Mouse (Mus musculus): ENCODE results near the gene Wdr18.

Wdr18 gene

GRCm38 (mm10) chr10:79976722-79977107, 16.8 kb downstream of the Wdr18 start:
- DNase-seq (ENCODE audit: extremely low spot score, low spot score): no peak

DNA sequence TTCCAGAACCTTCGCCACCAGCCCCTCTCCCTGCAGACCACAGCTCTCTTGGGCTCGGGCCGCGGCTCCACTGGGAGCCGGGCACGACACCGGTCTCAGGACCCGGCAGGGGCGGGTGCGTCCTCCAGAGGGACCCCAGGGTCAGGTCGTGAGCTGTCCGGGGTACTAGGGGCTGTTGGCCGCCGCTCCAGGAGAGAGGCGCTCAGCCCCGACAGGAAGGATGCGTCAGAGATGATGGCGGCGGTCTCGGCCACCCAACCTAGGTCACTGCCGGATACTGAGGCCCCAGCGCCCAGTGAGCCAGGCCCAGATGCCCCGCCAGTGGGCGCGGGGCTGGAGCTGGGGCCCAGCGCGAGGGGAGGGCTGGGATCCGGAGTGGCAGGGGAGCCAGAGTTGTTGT, 17.4 kb downstream of the Wdr18 start:
- DNase-seq (ENCODE audit: extremely low spot score, low spot score): no peak

GRCm38 (mm10) chr10:79978061-79978460, 18.1 kb downstream of the Wdr18 start:
- no peak for DNase-seq (ENCODE audit: extremely low spot score, low spot score)

GRCm38 (mm10) chr10:79979401-79980155, 19.6 kb downstream of the Wdr18 start:
- DNase-seq (ENCODE audit: extremely low spot score, low spot score): no peak

DNA sequence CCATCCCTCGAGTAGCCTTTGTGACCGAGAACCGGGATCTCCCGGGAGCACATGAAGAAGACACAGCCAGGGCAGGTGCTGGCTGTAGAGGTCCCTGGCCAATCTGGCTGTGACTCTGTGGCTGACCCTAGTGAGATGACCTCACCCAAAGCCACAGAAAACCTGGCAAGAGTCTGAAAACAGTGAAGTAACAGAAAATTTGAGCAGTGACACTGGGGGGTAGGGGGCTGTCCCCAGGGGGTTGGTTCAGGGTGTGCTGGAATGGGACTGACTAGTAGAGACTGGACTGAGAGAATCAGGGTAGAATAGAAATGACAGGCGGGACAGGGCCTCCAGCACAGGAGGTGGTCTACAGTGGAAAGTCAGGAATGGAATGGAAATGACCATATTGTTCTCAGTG, 23.3 kb downstream of the Wdr18 start:
- no peak for DNase-seq (ENCODE audit: extremely low spot score, low spot score)

- peak; percentile 68 for DNase-seq (ENCODE audit: extremely low spot score, low spot score)
These were observed 23.7 kb downstream of the Wdr18 start for GRCm38 (mm10) chr10:79983670-79984069.

GRCm38 (mm10) chr10:79984195-79984816, 24.4 kb downstream of the Wdr18 start, which contains the start of gene Tmem259:
Gene Tmem259 (minus strand): TSS chr10:79984330.
- peak; percentile 83 for DNase-seq (ENCODE audit: extremely low spot score, low spot score)

GRCm38 (mm10) chr10:79984871-79985270, 24.9 kb downstream of the Wdr18 start:
- peak; percentile 92 for DNase-seq (ENCODE audit: extremely low spot score, low spot score)

DNA sequence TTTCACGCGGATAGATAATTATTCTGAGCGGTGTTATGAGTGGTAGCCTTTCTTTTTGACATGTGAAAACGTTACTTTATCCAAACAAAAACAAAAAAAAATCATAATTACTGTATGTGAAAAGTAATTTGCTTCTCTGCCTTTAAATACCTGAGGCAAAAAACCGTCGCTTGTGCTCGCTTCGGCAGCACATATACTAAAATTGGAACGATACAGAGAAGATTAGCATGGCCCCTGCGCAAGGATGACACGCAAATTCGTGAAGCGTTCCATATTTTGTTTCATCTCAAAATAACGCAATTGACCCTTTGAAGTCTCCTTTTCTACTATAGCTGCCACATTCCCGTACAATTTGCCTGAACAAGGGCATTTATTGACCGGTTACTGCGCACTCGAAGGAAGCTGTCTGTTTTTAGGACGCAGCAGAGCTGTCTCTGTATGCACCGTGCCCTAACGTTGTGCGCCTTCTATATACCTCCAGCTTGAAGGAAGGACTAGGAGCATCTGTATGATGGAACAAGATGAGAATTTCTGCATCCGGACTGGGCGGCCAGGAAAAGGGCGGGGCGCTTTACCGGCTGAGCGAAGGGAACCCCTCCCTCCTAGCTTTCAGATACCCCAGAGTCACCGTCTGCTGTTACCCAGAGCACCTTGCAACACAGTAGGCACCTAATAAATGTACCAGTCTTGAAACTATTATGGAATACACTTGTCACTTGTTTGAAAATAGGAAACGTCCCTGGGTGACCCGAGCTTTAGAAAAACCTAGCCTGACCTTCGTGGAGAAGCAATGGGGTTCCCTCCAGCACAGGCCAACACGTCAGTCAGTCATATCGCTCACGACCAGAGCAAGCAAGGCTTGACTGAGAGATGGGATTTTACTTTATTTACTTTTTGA, 25.6 kb downstream of the Wdr18 start:
- peak; percentile 65 for DNase-seq (ENCODE audit: extremely low spot score, low spot score)

DNA sequence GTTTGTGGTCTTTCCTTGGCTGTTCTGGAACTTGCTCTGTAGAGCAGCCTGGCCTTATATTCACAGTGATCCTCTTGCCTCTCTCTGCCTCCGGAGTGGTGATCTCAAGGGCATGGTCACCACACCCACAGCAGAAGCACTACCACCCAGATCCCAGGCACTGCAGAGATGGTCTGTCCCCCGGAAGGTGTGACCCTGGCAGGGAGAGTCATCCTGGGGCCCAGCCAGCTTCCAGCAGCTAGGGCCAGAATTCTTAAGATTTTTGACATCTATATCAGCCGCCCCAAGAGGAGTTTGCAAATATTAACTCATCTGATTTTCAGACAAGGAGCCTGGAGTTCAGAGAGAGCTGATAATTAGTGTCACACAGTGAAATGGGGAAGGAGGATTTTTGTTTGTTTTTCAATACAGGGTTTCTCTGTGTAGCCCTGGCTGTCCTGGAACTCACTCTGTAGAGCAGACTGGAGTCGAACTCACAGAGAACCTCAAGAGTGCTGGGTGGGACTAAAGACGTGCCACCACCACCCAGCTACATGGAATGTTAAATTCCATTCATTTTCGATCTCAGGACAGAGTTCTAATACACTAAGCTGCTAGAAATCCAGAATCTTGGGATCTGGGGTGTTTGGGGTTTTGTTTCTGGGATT, 26.4 kb downstream of the Wdr18 start:
- no peak for DNase-seq (ENCODE audit: extremely low spot score, low spot score)

GRCm38 (mm10) chr10:79986963-79987362, 27.0 kb downstream of the Wdr18 start:
- DNase-seq (ENCODE audit: extremely low spot score, low spot score): peak; percentile 89

- peak; percentile 44 for DNase-seq (ENCODE audit: extremely low spot score, low spot score)
These were observed 28.0 kb downstream of the Wdr18 start for GRCm38 (mm10) chr10:79987771-79988505.

GRCm38 (mm10) chr10:79988506-79989271, 28.7 kb downstream of the Wdr18 start, which contains the start of gene Cnn2:
Gene Cnn2 (plus strand): TSS chr10:79988584.
- DNase-seq (ENCODE audit: extremely low spot score, low spot score): peak; percentile 73

DNA sequence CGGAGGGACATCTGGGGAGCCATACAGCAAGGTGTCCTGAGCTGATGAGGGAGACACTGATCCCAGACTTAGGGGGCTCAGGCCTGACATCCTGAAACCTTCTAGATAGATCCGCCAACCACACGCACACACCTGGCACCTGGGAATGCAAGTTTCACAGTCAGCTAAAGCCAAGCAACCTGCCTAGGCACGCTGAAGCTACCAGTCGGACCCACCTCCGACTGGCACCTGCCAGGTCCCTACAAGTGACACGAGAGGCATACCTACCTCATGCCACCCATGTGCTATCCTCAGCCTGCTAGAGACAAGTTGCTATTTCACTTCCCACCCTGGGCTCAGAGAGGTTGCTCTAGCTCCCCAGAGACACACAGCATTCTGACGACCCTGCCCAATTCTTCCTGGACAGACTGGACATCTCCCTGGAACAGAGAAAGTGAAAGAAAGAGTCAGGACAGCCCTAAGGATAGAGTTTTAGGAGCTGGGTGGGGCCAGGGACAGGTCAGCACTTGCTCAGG, 29.4 kb downstream of the Wdr18 start:
- DNase-seq (ENCODE audit: extremely low spot score, low spot score): no peak

DNA sequence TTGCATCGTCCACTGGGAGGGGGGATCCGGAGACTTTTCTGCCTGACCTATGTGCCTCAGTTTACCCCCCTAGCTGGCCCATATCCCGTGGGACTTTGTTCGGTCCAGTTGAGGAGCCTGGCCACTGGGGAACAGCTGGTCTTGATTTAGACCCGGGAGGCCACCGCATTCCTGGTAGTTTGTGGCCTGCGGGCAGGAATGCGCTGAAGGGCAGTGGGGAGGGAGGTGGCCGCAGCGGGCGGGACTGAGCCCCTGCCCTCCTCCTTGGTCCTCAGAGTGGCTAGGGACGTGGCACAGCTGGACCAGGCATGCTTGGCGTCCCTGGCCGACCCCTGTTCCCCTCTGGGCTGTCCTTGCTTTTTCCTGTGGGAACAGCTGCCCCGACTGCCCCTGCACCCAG, 29.9 kb downstream of the Wdr18 start:
- peak; percentile 58 for DNase-seq (ENCODE audit: extremely low spot score, low spot score)

GRCm38 (mm10) chr10:79991099-79991498, 31.1 kb downstream of the Wdr18 start:
- DNase-seq (ENCODE audit: extremely low spot score, low spot score): no peak

DNA sequence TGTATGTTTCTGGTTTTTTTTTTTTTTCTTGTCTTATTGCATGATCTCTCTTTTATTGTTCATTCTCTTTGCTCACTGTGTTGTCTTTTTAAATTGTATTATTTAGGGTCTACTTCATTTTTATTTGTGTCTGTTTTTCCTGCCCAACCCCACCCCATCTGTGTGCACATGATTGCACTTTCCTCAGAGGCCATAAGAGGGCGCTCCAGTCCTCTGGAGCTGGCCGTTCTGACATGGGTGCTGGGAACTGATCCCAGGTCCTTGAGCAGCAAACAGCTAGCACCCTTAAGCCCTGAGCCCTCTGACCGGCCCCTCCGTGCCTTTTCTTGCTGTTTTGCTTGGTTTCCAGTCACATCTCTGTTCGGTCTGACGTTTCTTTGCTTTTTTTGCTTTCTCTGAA, 31.6 kb downstream of the Wdr18 start:
- DNase-seq (ENCODE audit: extremely low spot score, low spot score): no peak

DNA sequence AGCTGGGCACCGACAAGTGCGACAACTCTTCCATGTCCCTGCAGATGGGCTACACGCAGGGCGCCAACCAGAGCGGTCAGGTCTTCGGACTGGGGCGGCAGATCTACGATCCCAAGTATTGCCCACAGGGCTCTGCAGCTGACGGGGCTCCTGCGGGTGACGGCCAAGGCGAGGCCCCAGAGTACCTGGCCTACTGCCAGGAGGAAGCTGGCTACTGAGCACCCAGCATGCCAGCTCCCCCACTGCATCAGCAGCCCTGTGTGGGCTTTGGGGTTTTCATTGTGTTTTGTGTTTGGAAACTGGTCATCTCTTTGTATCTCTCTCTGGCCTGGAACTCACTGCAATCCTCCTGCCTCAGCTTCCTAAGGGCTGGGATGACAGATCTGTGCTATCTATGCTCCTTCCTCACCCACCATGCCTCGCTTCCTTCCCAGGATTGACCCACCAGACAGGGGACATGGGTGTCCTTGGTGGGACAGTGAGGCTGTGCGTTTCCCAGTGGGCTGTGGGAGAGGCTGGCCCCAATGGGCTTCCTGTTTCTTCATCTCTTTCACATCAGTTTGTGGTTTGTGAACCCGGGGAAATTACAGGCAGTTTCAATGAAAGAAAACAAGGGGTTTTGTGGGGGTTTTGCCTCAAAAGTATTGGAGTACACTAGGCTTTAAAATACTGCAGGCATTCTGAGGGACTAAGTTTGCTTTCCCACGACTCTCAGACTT, 34.6 kb downstream of the Wdr18 start:
- DNase-seq (ENCODE audit: extremely low spot score, low spot score): no peak

DNA sequence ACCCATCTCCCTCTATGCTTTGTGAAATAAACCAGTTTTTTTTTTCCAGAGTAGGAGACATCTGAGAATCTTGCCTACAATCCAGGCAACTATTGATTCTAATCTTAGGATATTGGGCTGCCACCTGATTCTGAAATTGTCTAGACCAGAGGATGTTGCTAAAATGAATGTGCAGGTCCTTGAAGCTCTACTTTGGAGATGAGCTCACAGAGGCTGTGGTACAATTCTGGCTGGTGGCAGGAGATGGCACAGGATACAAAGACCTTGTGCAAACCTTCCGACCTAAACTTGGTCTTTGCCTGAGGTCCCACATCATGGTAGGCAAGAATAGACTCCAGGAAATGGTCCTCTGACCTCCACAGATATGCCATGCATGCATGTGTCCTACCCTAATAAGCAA, 35.7 kb downstream of the Wdr18 start:
- no peak for DNase-seq (ENCODE audit: extremely low spot score, low spot score)
